Mouse (Mus musculus) macrophage (primary cell): ENCODE results near the gene Pdzd9. TPM values are rescaled to one million over a fixed set of nuclear protein-coding genes. Genes with fewer than 3 reads are reported as not detected.

Source experiments
- H3K27ac ChIP-seq: fragments of 350-480 bp; formaldehyde crosslinking; 2 replicates; pipeline ENCODE4 v1.9.0; 2021
- H3K36me3 ChIP-seq: fragments of 350-480 bp; formaldehyde crosslinking; 2 replicates; pipeline ENCODE4 v1.9.0; 2021; ENCODE audit errors: inconsistent target
- H3K4me3 ChIP-seq: fragments of 350-480 bp; formaldehyde crosslinking; 2 replicates; pipeline ENCODE4 v1.9.0; 2021; ENCODE audit errors: inconsistent target
- H3K79me2 ChIP-seq: fragments of 350-480 bp; formaldehyde crosslinking; 2 replicates; pipeline ENCODE4 v1.9.0; 2021; ENCODE audit errors: inconsistent target
- WGBS: methylation state at CpG from one replicate; pipeline ENCODE4 v1.1.7; 2026; ENCODE audit warnings: inconsistent platforms; ENCODE audit not compliant: missing documents; 5-methylcytosine and 5-hydroxymethylcytosine counted together
- polyA plus RNA-seq: library from polyadenylated mRNA; stranded (reverse); fragments of 250-400 nt; gene quantifications from 3 replicates; pipeline ENCODE4 v1.2.4, GENCODE M21; 2018; ENCODE audit warnings: inconsistent platforms

The Pdzd9 gene
- polyA plus RNA-seq, 1 experiment from 2014 or later = 0.10 TPM

- Histone ChIP-seq H3K36me3 (no peaks in the 10 kb centered on the region), H3K79me2 (peaks cover 63% of the 10 kb centered on the region), H3K27ac (no peak overlapping the region), H3K4me3 (peak overlapping the region; percentile 66; the same call in 1 of the 2 replicates)
- 1% methylated on average over 8 of the region's 8 CpGs for WGBS
Measured at GRCm38 (mm10) chr7:120679023-120679422, 8.9 kb upstream of the Pdzd9 start.

GRCm38 (mm10) chr7:120677764-120678531 is 7.8 kb upstream of the Pdzd9 start:
- WGBS = 2% methylated on average over 32 of the region's 42 CpGs
- no peak overlapping the region for H3K27ac ChIP-seq

GRCm38 (mm10) chr7:120677001-120677643 is 7.0 kb upstream of the Pdzd9 start, which contains the start of gene Mosmo:
TSS of gene Mosmo (plus strand) at chr7:120677618.
- Histone ChIP-seq H3K79me2 (peaks cover 44% of the 10 kb centered on the region), H3K36me3 (no peaks in the 10 kb centered on the region), H3K27ac (peak within 1 kb of the TSS; percentile 39), H3K4me3 (peak within 1 kb of the TSS; percentile 85)
- 0% methylated on average over 13 of the region's 44 CpGs for WGBS

More at GRCm38 (mm10) chr7:120677764-120678531, 7.8 kb upstream of the Pdzd9 start:
- peaks cover 52% of the 10 kb centered on the region for H3K79me2 ChIP-seq
- H3K36me3 ChIP-seq = no peaks in the 10 kb centered on the region
- peak overlapping the region; percentile 66 for H3K4me3 ChIP-seq

- no peaks in the 10 kb centered on the region for H3K36me3 ChIP-seq
- no peak overlapping the region for H3K4me3 ChIP-seq
- no peaks in the 10 kb centered on the region for H3K79me2 ChIP-seq
- 88% methylated on average over 2 of the region's 2 CpGs for WGBS
- no peak overlapping the region for H3K27ac ChIP-seq
Measured at GRCm38 (mm10) chr7:120671271-120671670, 1.1 kb upstream of the Pdzd9 start.

- Histone ChIP-seq H3K36me3 (peaks cover 27% of the 10 kb centered on the region), H3K27ac (no peak overlapping the region), H3K4me3 (no peak overlapping the region), H3K79me2 (no peaks in the 10 kb centered on the region)
- WGBS = 54% methylated on average over 4 of the region's 4 CpGs
Measured at GRCm38 (mm10) chr7:120662079-120662478, 8.1 kb downstream of the Pdzd9 start.

- Histone ChIP-seq H3K79me2 (no peaks in the 10 kb centered on the region), H3K4me3 (no peak overlapping the region), H3K27ac (no peak overlapping the region), H3K36me3 (peaks cover 87% of the 10 kb centered on the region)
- WGBS = 78% methylated on average over 2 of the region's 2 CpGs
Measured at GRCm38 (mm10) chr7:120647849-120648248, 22.3 kb downstream of the Pdzd9 start.

GRCm38 (mm10) chr7:120643217-120643616 is 26.9 kb downstream of the Pdzd9 start:
- H3K27ac ChIP-seq = no peak overlapping the region
- H3K36me3 ChIP-seq = peaks cover 89% of the 10 kb centered on the region
- H3K4me3 ChIP-seq = no peak overlapping the region
- 89% methylated on average over 4 of the region's 4 CpGs for WGBS
- H3K79me2 ChIP-seq = peaks cover 9% of the 10 kb centered on the region; the same call in 1 of the 2 replicates

- 2% methylated on average over 11 of the region's 11 CpGs for WGBS
- Histone ChIP-seq H3K79me2 (peaks cover 40% of the 10 kb centered on the region), H3K36me3 (peaks cover 35% of the 10 kb centered on the region), H3K4me3 (peak overlapping the region; percentile 98), H3K27ac (peak overlapping the region; percentile 51)
Measured at GRCm38 (mm10) chr7:120635821-120636220, 34.3 kb downstream of the Pdzd9 start.

GRCm38 (mm10) chr7:120635362-120635781 is 34.8 kb downstream of the Pdzd9 start:
- Histone ChIP-seq H3K4me3 (peak overlapping the region; percentile 98), H3K27ac (peak overlapping the region; percentile 51), H3K36me3 (peaks cover 30% of the 10 kb centered on the region), H3K79me2 (peaks cover 40% of the 10 kb centered on the region)
- 0% methylated on average over 32 of the region's 32 CpGs for whole genome bisulfite sequencing

GRCm38 (mm10) chr7:120634711-120635361 is 35.3 kb downstream of the Pdzd9 start, which contains the start of gene Uqcrc2:
TSS of gene Uqcrc2 (plus strand) at chr7:120635176.
- under 1% methylated on average over 45 of the region's 45 CpGs for WGBS
- peaks cover 40% of the 10 kb centered on the region for H3K79me2 ChIP-seq
- H3K4me3 ChIP-seq = peak within 1 kb of the TSS; percentile 98
- peaks cover 25% of the 10 kb centered on the region for H3K36me3 ChIP-seq
- H3K27ac ChIP-seq = peak within 1 kb of the TSS; percentile 51

GRCm38 (mm10) chr7:120634301-120634700 is 35.8 kb downstream of the Pdzd9 start:
- WGBS = 10% methylated on average over 9 of the region's 9 CpGs
- H3K27ac ChIP-seq = peak overlapping the region; percentile 51
- H3K79me2 ChIP-seq = peaks cover 40% of the 10 kb centered on the region
- peaks cover 20% of the 10 kb centered on the region; the same call in 1 of the 2 replicates for H3K36me3 ChIP-seq
- H3K4me3 ChIP-seq = peak overlapping the region; percentile 98

- H3K4me3 ChIP-seq = no peak overlapping the region
- 33% methylated on average over 1 of the region's 1 CpGs for WGBS
- H3K27ac ChIP-seq = no peak overlapping the region
- peaks cover 24% of the 10 kb centered on the region for H3K79me2 ChIP-seq
- peaks cover 2% of the 10 kb centered on the region; the same call in 1 of the 2 replicates for H3K36me3 ChIP-seq
Measured at GRCm38 (mm10) chr7:120632518-120632917, 37.6 kb downstream of the Pdzd9 start.

GRCm38 (mm10) chr7:120620841-120621240 is 49.3 kb downstream of the Pdzd9 start:
- no peaks in the 10 kb centered on the region for H3K79me2 ChIP-seq
- H3K4me3 ChIP-seq = no peak overlapping the region
- H3K27ac ChIP-seq = no peak overlapping the region
- WGBS = 90% methylated on average over 9 of the region's 9 CpGs
- H3K36me3 ChIP-seq = no peaks in the 10 kb centered on the region

- no peak overlapping the region for H3K27ac ChIP-seq
- no peaks in the 10 kb centered on the region for H3K79me2 ChIP-seq
- H3K4me3 ChIP-seq = no peak overlapping the region
- 84% methylated on average over 8 of the region's 8 CpGs for WGBS
- no peaks in the 10 kb centered on the region for H3K36me3 ChIP-seq
Measured at GRCm38 (mm10) chr7:120620075-120620771, 49.9 kb downstream of the Pdzd9 start.
